In genomic region chr6:92464781-92465337, GRCm38 (mm10) we compare ENCODE assay signal across 9 mouse cellular contexts.
DNase-seq lines count a peak whose midpoint lies in the region; ATAC-seq and TF ChIP-seq lines count a peak whose summit lies in the region.
"Had no signal": no experiment of that assay in that cellular context is flagged by ENCODE, and none has a peak within 500 bp of the region (broad histone marks: within the 10 kb centered on the region; RNA-seq: fewer than 3 reads in every experiment).

No protein-coding gene starts in this region.

- TF ChIP-seq EP300 in liver, postnatal 0 days (IDR thresholded peaks at IDR 0.05; ENCODE audit: low read depth) = no peak

- peak overlapping the region; percentile 34; the same call in 1 of the 2 replicates for H3K27ac ChIP-seq in liver, postnatal 0 days (ENCODE audit: low read depth)
- peak overlapping the region; percentile 73 for H3K27ac ChIP-seq in heart, embryonic 15.5 days

- H3K4me1 ChIP-seq in liver, postnatal 0 days (ENCODE audit: insufficient read depth) = no peaks in the 10 kb centered on the region
- peaks cover 52% of the 10 kb centered on the region for H3K4me1 ChIP-seq in heart, embryonic 15.5 days (replicated peaks)

- WGBS in liver, postnatal 0 days (ENCODE audit: insufficient replicate concordance) = 49% methylated on average over 7 of the region's 7 CpGs
- WGBS in heart, embryonic 15.5 days = 33% methylated on average over 7 of the region's 7 CpGs

- no peak overlapping the region for H3K4me2 ChIP-seq in liver, postnatal 0 days (ENCODE audit: low read depth, low read length)
- 0 out of 2 replicates have a peak overlapping the region, but pooled peaks have one; percentile 10 for H3K4me2 ChIP-seq in heart, embryonic 15.5 days

- ATAC-seq in liver, postnatal 0 days = no peak
- peak; percentile 32 for ATAC-seq in heart, embryonic 15.5 days (replicated peaks; ENCODE audit: insufficient number of reproducible peaks, insufficient read depth, low FRiP score, low read depth)

- TF ChIP-seq CTCF in liver, postnatal 0 days (IDR thresholded peaks at IDR 0.05; ENCODE audit: low read depth) = no peak

- no peaks in the 10 kb centered on the region for H3K36me3 ChIP-seq in liver, postnatal 0 days (replicated peaks; ENCODE audit: insufficient read depth, low read length)
- no peaks in the 10 kb centered on the region for H3K36me3 ChIP-seq in heart, embryonic 15.5 days

- H3K9me3 ChIP-seq in liver, postnatal 0 days (ENCODE audit: low read length) = no peaks in the 10 kb centered on the region
- H3K9me3 ChIP-seq in heart, embryonic 15.5 days (replicated peaks) = no peaks in the 10 kb centered on the region

- H3K9ac ChIP-seq in liver, postnatal 0 days (replicated peaks) = no peak overlapping the region
- H3K9ac ChIP-seq in heart, embryonic 15.5 days = no peak overlapping the region

- DNase-seq in liver, postnatal 0 days = no peak
- no peak for DNase-seq in liver
- peak; percentile 66 for DNase-seq in cerebellum, adult 9-11 months
- DNase-seq in kidney, postnatal 36 days = peak; percentile 54 to 76
- DNase-seq in yolk sac, embryonic 10.5 days (ENCODE audit: low spot score) = peak; percentile 38
- DNase-seq in B cell, adult 2 months = no peak
- no peak for DNase-seq in right cerebral cortex, adult 2 months (ENCODE audit: low spot score in 2 of 2)

- no peaks in the 10 kb centered on the region for H3K27me3 ChIP-seq in liver, postnatal 0 days (ENCODE audit: insufficient read depth, low read length)
- no peaks in the 10 kb centered on the region for H3K27me3 ChIP-seq in heart, embryonic 15.5 days

- H3K4me3 ChIP-seq in liver, postnatal 0 days (ENCODE audit: low read depth, low read length) = no peak overlapping the region
- H3K4me3 ChIP-seq in heart, embryonic 15.5 days = no peak overlapping the region
- H3K4me3 ChIP-seq: myocyte had no signal

Comparison
In these comparisons a context has a peak if more than half of its experiments do, and no peak if none do; other contexts are left out.
1. DNase-seq: peak in cerebellum, adult 9-11 months (single experiment), kidney, postnatal 36 days (2 of 2) and yolk sac, embryonic 10.5 days (single experiment); none in liver, postnatal 0 days (single experiment), liver (single experiment), B cell, adult 2 months (0 of 2) and right cerebral cortex, adult 2 months (0 of 2).